Mouse (Mus musculus) heart, adult 2 months (tissue): ENCODE data around the gene Gcdh. TPM values are rescaled to one million over a fixed set of nuclear protein-coding genes. Genes with fewer than 3 reads are reported as not detected.

Source experiments
- DNase-seq, 2 experiments: peaks; one replicate each; pipeline ENCODE4 v3.0.0; 2021
- H3K27ac ChIP-seq: fragments of 200-600 bp; 2 replicates; pipeline ENCODE4 v1.8.1; 2022
- H3K27me3 ChIP-seq: fragments of 200-500 bp; 2 replicates; pipeline ENCODE4 v1.6.1; 2012; ENCODE audit warnings: mild to moderate bottlenecking, low read length, inconsistent platforms, mixed read lengths; ENCODE audit not compliant: control insufficient read depth, insufficient read depth
- H3K36me3 ChIP-seq: fragments of 200-500 bp; 2 replicates; pipeline ENCODE4 v1.6.1; 2012; ENCODE audit warnings: low read length, inconsistent platforms; ENCODE audit not compliant: control insufficient read depth, insufficient read depth
- H3K4me1 ChIP-seq: fragments of 200-500 bp; 2 replicates; pipeline ENCODE4 v1.6.1; 2011; ENCODE audit warnings: low read length; ENCODE audit not compliant: control insufficient read depth, insufficient read depth
- H3K4me3 ChIP-seq: fragments of 200-600 bp; 2 replicates; pipeline ENCODE4 v1.8.1; 2022
- H3K79me2 ChIP-seq: fragments of 200-500 bp; replicated peaks from 2 replicates; pipeline ENCODE4 v1.6.1; 2012; ENCODE audit warnings: mild to moderate bottlenecking, inconsistent platforms, low read length, moderate library complexity, mixed read lengths; ENCODE audit not compliant: control insufficient read depth, insufficient read depth
- H3K9ac ChIP-seq: fragments of 200-500 bp; 2 replicates; pipeline ENCODE4 v1.6.1; 2012; ENCODE audit warnings: low read depth, mild to moderate bottlenecking, control low read depth, inconsistent platforms, low read length, mixed read lengths
- CTCF ChIP-seq: fragments of 200-600 bp; IDR thresholded peaks from 2 replicates; pipeline ENCODE4 v1.8.1; 2022; ENCODE audit warnings: antibody characterized with exemption, mild to moderate bottlenecking, moderate library complexity
- EP300 ChIP-seq: fragments of 200-500 bp; IDR thresholded peaks from 2 replicates; pipeline ENCODE4 v1.6.1; 2011; ENCODE audit warnings: low read depth, low read length, control low read depth; ENCODE audit not compliant: insufficient read depth
- POLR2A ChIP-seq: fragments of 200-500 bp; IDR thresholded peaks from 2 replicates; pipeline ENCODE4 v1.6.1; 2011; ENCODE audit warnings: mild to moderate bottlenecking, low read depth, low read length, control low read depth; ENCODE audit not compliant: insufficient read depth
- WGBS: fragments of 180-500 bp; shearing (Covaris S2); methylation state at CpG from one replicate; pipeline ENCODE4 v1.1.7; 2018; 5-methylcytosine and 5-hydroxymethylcytosine counted together
- intact Hi-C: fragments of 180-260 bp; cut with DNase I; formaldehyde crosslinking; loops from one replicate; pipeline ENCODE4 v1.15.1; 2025
- microRNA-seq, 2 experiments: library from miRNA; unstranded; fragments of <30 nt; microRNA quantifications; one replicate each; pipeline ENCODE4 v1.2.0; 2021
- polyA plus RNA-seq: library from polyadenylated mRNA; depleted of rRNA; stranded (reverse); fragments of >200 nt; gene quantifications from 2 replicates; pipeline ENCODE4 v1.2.3, GENCODE M21; 2012; rRNA removed
- total RNA-seq, 2 experiments: library from RNA; stranded (reverse); gene quantifications; 2 replicates each; pipeline ENCODE4 v1.2.3; 2021

Gene Gcdh
- total and polyA plus RNA-seq, 3 experiments: 71.5 to 148 (median 89.9) TPM

DNA sequence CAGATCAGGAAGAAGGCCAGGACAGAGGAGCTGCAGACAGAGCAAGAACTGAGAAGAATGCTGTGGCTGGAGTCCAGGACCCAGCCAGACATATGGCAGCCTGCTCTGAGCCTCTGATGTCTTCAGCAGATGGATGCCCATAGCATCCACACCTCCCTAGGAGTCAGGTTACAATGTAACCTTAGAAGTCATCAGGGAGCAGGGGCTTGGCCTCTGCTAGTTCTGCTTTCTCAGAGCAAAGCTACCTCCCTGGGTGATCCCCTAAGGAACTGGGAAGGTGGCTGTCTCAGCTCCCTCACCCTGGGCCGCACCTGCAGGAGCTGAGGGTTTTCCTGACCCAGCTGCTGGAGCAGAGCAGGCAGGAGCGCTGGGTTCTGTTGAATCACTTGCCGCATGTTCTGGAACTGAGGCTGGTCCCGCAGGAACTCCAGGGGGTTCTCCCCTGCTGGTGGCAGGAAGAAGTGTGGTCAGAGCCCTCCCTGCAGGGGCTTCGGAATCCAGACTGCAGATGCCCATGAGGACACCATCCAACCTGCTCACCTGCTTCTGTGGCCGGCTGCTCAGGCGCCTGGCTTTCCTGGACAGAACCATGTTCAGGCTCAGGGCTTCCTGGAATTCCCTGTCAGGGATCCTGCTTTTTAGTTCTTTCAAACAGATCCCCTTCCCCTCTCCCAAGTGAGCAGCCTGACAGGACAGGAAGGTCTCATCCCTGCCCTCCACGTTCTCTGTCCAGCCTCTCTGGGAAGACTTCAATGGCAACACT lies 56.4 kb downstream of the Gcdh start:
- TF ChIP-seq EP300: no peak
- TF ChIP-seq CTCF: no peak
- no peak for TF ChIP-seq POLR2A
- Histone ChIP-seq H3K79me2 (no peaks in the 10 kb centered on the region), H3K27me3 (no peaks in the 10 kb centered on the region), H3K27ac (no peak overlapping the region), H3K36me3 (peaks cover 5% of the 10 kb centered on the region; the same call in 1 of the 2 replicates), H3K4me3 (no peak overlapping the region), H3K4me1 (no peaks in the 10 kb centered on the region; the same call in 1 of the 2 replicates), H3K9ac (no peak overlapping the region)
- intact Hi-C loops: no loop called here
- WGBS: 59% methylated on average over 8 of the region's 8 CpGs
- no peak for DNase-seq

Small RNA genes within 50 kb of the gene (microRNA-seq; reads per million reads assigned to microRNA genes)
- gene Gm24197 (0 reads per million in 2 experiments), gene Mir7069 (3.5 to 5.0 reads per million in 2 experiments)

Other genes with a start within 250 kb of the Gcdh start
Only the 30 nearest of the 32 such genes appear.
- gene Trmt1, start 207.6 kb downstream of the Gcdh start, total RNA-seq: 10 to 100 TPM; 32.0 to 37.4 TPM
- 39.9 and 50.8 TPM in 2 replicates for gene Trmt1, start 207.6 kb downstream of the Gcdh start, polyA plus RNA-seq
- gene Nacc1, start 206.1 kb downstream of the Gcdh start, total RNA-seq: 10 to 100 TPM; 30.5 to 31.0 TPM
- 45.3 and 50.5 TPM in 2 replicates for gene Nacc1, start 206.1 kb downstream of the Gcdh start, polyA plus RNA-seq
- gene Lyl1, start 192.5 kb downstream of the Gcdh start, total RNA-seq: 1 to 10 TPM; 3.0 to 3.7 TPM
- 4.0 and 7.7 TPM in 2 replicates for gene Lyl1, start 192.5 kb downstream of the Gcdh start, polyA plus RNA-seq
- gene G430095P16Rik, start 170.9 kb downstream of the Gcdh start, total RNA-seq: under 1 TPM in 1 of 2 experiments, not detected in 1; 0.55 TPM
- gene G430095P16Rik, start 170.9 kb downstream of the Gcdh start, polyA plus RNA-seq: 0.70 TPM in 1 of 2 replicates, not detected in the other
- 100 to 1,000 TPM; 274 to 297 TPM for gene Nfix, start 93.6 kb downstream of the Gcdh start, total RNA-seq
- gene Nfix, start 93.6 kb downstream of the Gcdh start, polyA plus RNA-seq: 49.0 and 68.7 TPM in 2 replicates
- gene Dand5, start 71.1 kb downstream of the Gcdh start, total RNA-seq: 10 to 100 TPM; 11.2 to 12.3 TPM
- gene Dand5, start 71.1 kb downstream of the Gcdh start, polyA plus RNA-seq: 6.1 and 7.6 TPM in 2 replicates
- gene Gadd45gip1, start 62.4 kb downstream of the Gcdh start, total RNA-seq: 10 to 100 TPM; 27.4 to 29.7 TPM
- 13.4 and 21.2 TPM in 2 replicates for gene Gadd45gip1, start 62.4 kb downstream of the Gcdh start, polyA plus RNA-seq
- 10 to 100 TPM; 85.1 to 87.6 TPM for gene Rad23a, start 53.3 kb downstream of the Gcdh start, total RNA-seq
- gene Rad23a, start 53.3 kb downstream of the Gcdh start, polyA plus RNA-seq: 77.3 and 101 TPM in 2 replicates
- 100 to 1,000 TPM; 352 to 416 TPM for gene Calr, start 47.0 kb downstream of the Gcdh start, total RNA-seq
- gene Calr, start 47.0 kb downstream of the Gcdh start, polyA plus RNA-seq: 154 and 269 TPM in 2 replicates
- gene Farsa, start 36.9 kb downstream of the Gcdh start, total RNA-seq: 10 to 100 TPM; 21.8 to 24.5 TPM
- 32.5 and 41.4 TPM in 2 replicates for gene Farsa, start 36.9 kb downstream of the Gcdh start, polyA plus RNA-seq
- 1 to 10 TPM; 2.6 to 4.3 TPM for gene Syce2, start 21.8 kb downstream of the Gcdh start, total RNA-seq
- gene Syce2, start 21.8 kb downstream of the Gcdh start, polyA plus RNA-seq: 0.33 and 0.64 TPM in 2 replicates
- under 1 TPM in 1 of 2 experiments, not detected in 1; 0.16 TPM for gene Klf1, start 8.0 kb upstream of the Gcdh start, total RNA-seq
- 0.08 and 0.23 TPM in 2 replicates for gene Klf1, start 8.0 kb upstream of the Gcdh start, polyA plus RNA-seq
- 1 to 10 TPM; 6.5 to 9.6 TPM for gene Dnase2a, start 14.6 kb upstream of the Gcdh start, total RNA-seq
- 9.2 and 10.9 TPM in 2 replicates for gene Dnase2a, start 14.6 kb upstream of the Gcdh start, polyA plus RNA-seq
- gene Mast1, start 43.4 kb upstream of the Gcdh start, total RNA-seq: under 1 TPM; 0.07 to 0.10 TPM
- 0.16 and 0.18 TPM in 2 replicates for gene Mast1, start 43.4 kb upstream of the Gcdh start, polyA plus RNA-seq
- not detected for gene Rtbdn, start 53.1 kb upstream of the Gcdh start, total RNA-seq
- not detected in 2 replicates for gene Rtbdn, start 53.1 kb upstream of the Gcdh start, polyA plus RNA-seq
- 1 to 10 TPM; 1.3 to 2.1 TPM for gene Gm49661, start 75.5 kb upstream of the Gcdh start, total RNA-seq
- not detected in 2 replicates for gene Gm49661, start 75.5 kb upstream of the Gcdh start, polyA plus RNA-seq
- gene Prdx2, start 75.7 kb upstream of the Gcdh start, total RNA-seq: 100 to 1,000 TPM; 591 to 662 TPM
- gene Prdx2, start 75.7 kb upstream of the Gcdh start, polyA plus RNA-seq: 464 and 584 TPM in 2 replicates
- 10 to 100 TPM; 38.1 to 50.5 TPM for gene Rnaseh2a, start 75.8 kb upstream of the Gcdh start, total RNA-seq
- gene Rnaseh2a, start 75.8 kb upstream of the Gcdh start, polyA plus RNA-seq: 33.7 and 46.3 TPM in 2 replicates
- gene Junb, start 84.8 kb upstream of the Gcdh start, total RNA-seq: 10 to 100 TPM; 10.4 to 19.0 TPM
- gene Junb, start 84.8 kb upstream of the Gcdh start, polyA plus RNA-seq: 13.1 and 17.3 TPM in 2 replicates
- gene Hook2, start 96.7 kb upstream of the Gcdh start, total RNA-seq: 1 to 10 TPM; 2.0 TPM
- 2.3 and 2.4 TPM in 2 replicates for gene Hook2, start 96.7 kb upstream of the Gcdh start, polyA plus RNA-seq
- gene Best2, start 120.6 kb upstream of the Gcdh start, total RNA-seq: not detected
- not detected in 2 replicates for gene Best2, start 120.6 kb upstream of the Gcdh start, polyA plus RNA-seq
- gene Asna1, start 131.4 kb upstream of the Gcdh start, total RNA-seq: 10 to 100 TPM; 58.5 to 71.8 TPM
- 104 and 133 TPM in 2 replicates for gene Asna1, start 131.4 kb upstream of the Gcdh start, polyA plus RNA-seq
- gene Trir, start 132.9 kb upstream of the Gcdh start, total RNA-seq: 10 to 100 TPM; 81.5 to 94.1 TPM
- 47.2 and 54.3 TPM in 2 replicates for gene Trir, start 132.9 kb upstream of the Gcdh start, polyA plus RNA-seq
- gene Tnpo2, start 143.0 kb upstream of the Gcdh start, total RNA-seq: 10 to 100 TPM; 26.8 to 28.4 TPM
- gene Tnpo2, start 143.0 kb upstream of the Gcdh start, polyA plus RNA-seq: 26.8 and 34.8 TPM in 2 replicates
- gene Fbxw9, start 166.1 kb upstream of the Gcdh start, total RNA-seq: 1 to 10 TPM; 2.4 to 2.5 TPM
- gene Fbxw9, start 166.1 kb upstream of the Gcdh start, polyA plus RNA-seq: 9.3 and 10.5 TPM in 2 replicates
- gene Gm5741, start 174.1 kb upstream of the Gcdh start, total RNA-seq: not detected
- not detected in 2 replicates for gene Gm5741, start 174.1 kb upstream of the Gcdh start, polyA plus RNA-seq
- 10 to 100 TPM; 26.1 to 29.4 TPM for gene Dhps, start 177.8 kb upstream of the Gcdh start, total RNA-seq
- gene Dhps, start 177.8 kb upstream of the Gcdh start, polyA plus RNA-seq: 31.5 and 33.2 TPM in 2 replicates
- gene Wdr83os, start 186.8 kb upstream of the Gcdh start, total RNA-seq: 10 to 100 TPM; 39.0 to 41.4 TPM
- gene Wdr83os, start 186.8 kb upstream of the Gcdh start, polyA plus RNA-seq: 99.3 and 108 TPM in 2 replicates
- 10 to 100 TPM; 29.4 to 30.2 TPM for gene Wdr83, start 187.4 kb upstream of the Gcdh start, total RNA-seq
- gene Wdr83, start 187.4 kb upstream of the Gcdh start, polyA plus RNA-seq: 39.2 and 44.2 TPM in 2 replicates
- gene Man2b1, start 189.3 kb upstream of the Gcdh start, total RNA-seq: 10 to 100 TPM; 25.4 to 26.8 TPM
- 37.3 and 42.3 TPM in 2 replicates for gene Man2b1, start 189.3 kb upstream of the Gcdh start, polyA plus RNA-seq